Mouse (Mus musculus): ENCODE results near the gene Polrmt.
A peak's percentile ranks its signal among the peaks of the same experiment; 100 is the strongest.
"Not testable (repeated sequence)": the region's sequence is repeated elsewhere in the genome, so short reads cannot be mapped to it uniquely, and the experiment has no call there.

The Polrmt gene

GRCm38 (mm10) chr10:79707759-79708158 lies 38.6 kb downstream of the Polrmt start:
- no peak for DNase-seq

GRCm38 (mm10) chr10:79707162-79707561 lies 39.2 kb downstream of the Polrmt start:
- DNase-seq: no peak

GRCm38 (mm10) chr10:79706406-79707094 lies 39.8 kb downstream of the Polrmt start:
- no peak for DNase-seq

GRCm38 (mm10) chr10:79705951-79706350 lies 40.4 kb downstream of the Polrmt start:
- DNase-seq: no peak

GRCm38 (mm10) chr10:79704970-79705360 lies 41.4 kb downstream of the Polrmt start:
- DNase-seq: no peak

GRCm38 (mm10) chr10:79704065-79704969 lies 42.1 kb downstream of the Polrmt start, which contains the start of gene Bsg:
Gene Bsg (plus strand): TSS chr10:79704491.
- peak; percentile 99 for DNase-seq

- no peak for DNase-seq
These were observed 42.8 kb downstream of the Polrmt start for GRCm38 (mm10) chr10:79703541-79703940.

- not testable (repeated sequence) for DNase-seq
These were observed 43.4 kb downstream of the Polrmt start for GRCm38 (mm10) chr10:79702970-79703369.

GRCm38 (mm10) chr10:79701443-79702129 lies 44.8 kb downstream of the Polrmt start:
- DNase-seq: no peak

GRCm38 (mm10) chr10:79700676-79701075 lies 45.7 kb downstream of the Polrmt start:
- DNase-seq: no peak

GRCm38 (mm10) chr10:79698459-79698858 lies 47.9 kb downstream of the Polrmt start:
- DNase-seq: no peak

- DNase-seq: no peak
These were observed 48.5 kb downstream of the Polrmt start for GRCm38 (mm10) chr10:79697916-79698315.

GRCm38 (mm10) chr10:79696129-79696651 lies 50.2 kb downstream of the Polrmt start:
- no peak for DNase-seq

- peak; percentile 63 for DNase-seq
These were observed 50.9 kb downstream of the Polrmt start for GRCm38 (mm10) chr10:79695231-79696128.

- DNase-seq: no peak
These were observed 52.1 kb downstream of the Polrmt start for GRCm38 (mm10) chr10:79694379-79694655.

- DNase-seq: no peak
These were observed 52.6 kb downstream of the Polrmt start for GRCm38 (mm10) chr10:79693580-79694378.

GRCm38 (mm10) chr10:79691986-79692548 lies 54.3 kb downstream of the Polrmt start:
- DNase-seq: no peak

GRCm38 (mm10) chr10:79689178-79689577 lies 57.2 kb downstream of the Polrmt start:
- DNase-seq: no peak

GRCm38 (mm10) chr10:79688720-79689119 lies 57.7 kb downstream of the Polrmt start, which contains the start of gene Gzmm:
Gene Gzmm (plus strand): TSS chr10:79689020.
- no peak for DNase-seq

- DNase-seq: no peak
These were observed 58.9 kb downstream of the Polrmt start for GRCm38 (mm10) chr10:79687513-79687912.

- no peak for DNase-seq
These were observed 59.7 kb downstream of the Polrmt start for GRCm38 (mm10) chr10:79686691-79687090.

Data from right cerebral cortex, adult 18-20 months (tissue).